Mouse (Mus musculus): ENCODE data around the gene Plxnc1.
A peak's percentile ranks its signal among the peaks of the same experiment; 100 is the strongest.

Gene Plxnc1

GRCm38 (mm10) chr10:94823971-94824760 lies 120.5 kb downstream of the Plxnc1 start:
- no peak for DNase-seq (ENCODE audit: low spot score in 2 of 2)

DNA sequence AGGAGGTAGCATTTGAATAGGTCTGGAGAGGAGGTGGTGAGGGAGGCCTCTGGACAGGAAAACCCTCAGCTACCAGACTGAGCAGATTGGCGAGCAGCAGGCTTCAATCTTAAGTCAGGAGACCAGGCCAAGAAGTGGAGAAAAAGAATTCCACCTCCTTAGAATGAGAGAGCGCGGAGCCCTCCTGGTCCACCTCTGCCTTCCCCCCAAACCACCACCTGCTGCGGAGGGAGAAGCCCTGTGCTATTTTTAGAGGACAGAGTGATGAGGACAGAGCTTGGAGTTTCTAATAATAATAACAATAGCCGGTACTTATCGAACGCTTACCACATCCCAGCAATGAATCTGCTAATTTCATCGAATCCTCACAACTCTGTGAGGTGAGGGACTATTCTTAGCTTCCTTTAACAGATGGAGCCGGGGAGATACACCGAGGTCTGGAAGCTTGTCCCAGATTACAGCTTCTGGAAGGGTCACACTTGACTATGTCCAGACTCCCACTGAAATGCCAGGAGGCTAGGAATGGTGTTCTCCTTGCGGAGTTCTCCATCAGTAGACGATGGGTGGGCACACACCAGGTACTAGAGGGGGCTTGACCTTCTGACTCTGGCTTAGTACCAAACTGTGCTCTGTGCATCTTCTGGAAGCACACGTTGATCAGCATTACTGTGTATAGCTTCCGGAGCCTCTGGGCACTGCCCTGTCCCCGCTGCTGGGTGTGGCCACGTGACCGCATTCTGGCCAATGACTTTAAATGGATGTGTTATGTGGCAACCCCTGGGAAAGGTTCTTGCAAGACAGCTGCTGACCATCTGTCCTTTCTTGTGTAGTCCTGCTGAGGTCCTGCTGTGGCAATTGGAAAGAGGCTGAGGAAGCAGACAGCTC lies 125.6 kb downstream of the Plxnc1 start:
- no peak for DNase-seq (ENCODE audit: low spot score in 2 of 2)

- no peak for DNase-seq (ENCODE audit: low spot score in 2 of 2)
Observed at GRCm38 (mm10) chr10:94818127-94818526, 126.5 kb downstream of the Plxnc1 start.

DNA sequence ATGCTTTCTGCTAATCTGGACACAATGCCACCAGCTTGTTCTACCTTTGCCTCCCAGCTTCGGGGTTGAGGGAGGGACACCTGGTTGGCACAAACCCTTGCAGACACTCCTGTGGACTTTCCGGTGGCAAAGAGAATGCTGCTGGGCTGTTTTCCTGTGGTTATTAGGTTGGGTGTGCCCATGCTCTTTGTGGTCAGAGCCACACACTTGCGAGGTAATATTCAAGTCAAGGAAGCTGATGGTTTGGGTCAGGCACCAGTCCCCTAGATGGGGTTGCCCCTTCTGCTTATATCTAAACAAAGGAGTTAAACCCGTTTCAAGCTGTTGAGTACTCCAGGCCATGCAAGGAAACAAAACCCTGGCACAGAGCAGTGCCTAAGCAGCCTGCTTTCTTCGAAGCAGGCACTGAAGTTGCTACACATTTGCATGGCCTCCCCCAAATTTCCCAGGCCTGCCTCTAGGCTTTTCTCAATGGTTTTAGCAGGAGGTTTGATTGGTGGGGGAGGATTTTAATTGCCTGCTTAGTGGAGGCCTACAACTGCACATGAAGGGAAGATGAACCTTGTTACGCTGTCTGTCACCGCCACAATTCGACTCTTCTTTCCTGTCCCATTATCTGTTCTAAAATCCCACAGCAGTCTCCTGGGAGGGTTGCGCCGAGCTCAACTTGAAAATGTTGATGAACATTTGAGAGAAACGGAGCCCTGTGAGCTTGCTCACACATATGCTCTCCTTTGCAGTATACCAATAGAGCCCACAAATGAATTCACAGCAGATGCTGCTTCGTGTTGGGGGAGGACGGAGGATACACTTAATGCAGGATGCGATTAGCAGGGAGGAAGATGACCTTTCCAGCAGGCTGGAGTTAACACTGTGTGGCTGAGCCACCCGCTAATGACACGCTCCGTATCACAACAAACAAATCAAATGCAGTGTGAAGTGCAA lies 132.5 kb downstream of the Plxnc1 start:
- DNase-seq (ENCODE audit: low spot score in 2 of 2) = no peak

GRCm38 (mm10) chr10:94809946-94810472 lies 134.6 kb downstream of the Plxnc1 start:
- DNase-seq (ENCODE audit: low spot score in 2 of 2) = no peak

DNA sequence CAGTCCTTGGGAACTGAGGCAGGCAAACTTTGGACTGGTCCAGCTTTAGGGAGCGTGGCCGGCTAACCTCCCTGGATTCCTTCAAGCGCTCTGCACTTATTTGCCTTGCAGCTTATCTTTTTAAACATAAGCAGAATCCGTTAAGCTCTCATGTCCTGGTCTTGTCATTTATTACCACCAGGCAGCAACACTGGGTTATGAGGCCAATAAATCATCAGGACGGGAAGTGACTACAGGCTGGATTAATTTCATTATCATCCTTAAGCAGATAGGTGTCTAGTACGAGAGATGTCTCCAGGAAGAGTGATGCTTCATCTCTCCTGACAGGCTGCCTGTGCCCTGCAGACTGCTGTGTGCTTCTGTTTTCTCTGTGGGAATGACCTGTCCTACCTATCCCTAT lies 136.4 kb downstream of the Plxnc1 start:
- no peak for DNase-seq (ENCODE audit: low spot score in 2 of 2)

DNA sequence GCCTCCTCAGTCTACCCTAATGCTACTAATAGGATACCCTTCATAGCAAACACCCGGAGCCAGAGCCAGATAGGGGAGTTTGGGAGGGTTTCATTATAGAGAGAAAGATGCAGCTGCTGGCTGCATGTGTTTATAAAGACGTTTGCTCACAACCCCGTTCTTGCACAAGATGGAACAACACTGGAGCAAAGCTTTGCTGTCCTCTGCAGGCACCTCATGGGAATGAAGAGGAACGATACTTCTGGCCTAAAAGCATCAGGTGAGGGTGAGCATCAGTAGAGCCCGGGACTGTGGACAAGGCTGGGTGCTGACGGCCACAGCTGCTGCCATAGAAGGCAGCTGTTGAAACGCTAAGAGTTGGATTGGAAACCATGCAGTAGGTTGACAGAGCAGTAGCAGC lies 137.3 kb downstream of the Plxnc1 start:
- no peak for DNase-seq (ENCODE audit: low spot score in 2 of 2)

DNA sequence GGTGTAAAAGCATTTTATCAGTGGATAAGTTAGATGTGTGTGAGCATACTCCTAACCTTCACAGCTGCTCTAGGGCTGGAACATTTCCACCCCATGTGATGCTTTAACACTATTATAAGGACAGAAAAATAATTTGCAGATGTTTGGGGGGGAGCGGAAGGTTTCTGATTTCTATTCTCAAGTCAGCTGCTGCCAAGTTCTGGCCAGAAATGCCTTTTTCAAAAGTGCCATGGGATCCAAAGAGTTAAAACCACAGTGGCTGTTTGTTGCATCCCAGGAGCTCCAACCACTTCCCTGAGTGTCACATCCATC lies 139.8 kb downstream of the Plxnc1 start:
- no peak for DNase-seq (ENCODE audit: low spot score in 2 of 2)

DNA sequence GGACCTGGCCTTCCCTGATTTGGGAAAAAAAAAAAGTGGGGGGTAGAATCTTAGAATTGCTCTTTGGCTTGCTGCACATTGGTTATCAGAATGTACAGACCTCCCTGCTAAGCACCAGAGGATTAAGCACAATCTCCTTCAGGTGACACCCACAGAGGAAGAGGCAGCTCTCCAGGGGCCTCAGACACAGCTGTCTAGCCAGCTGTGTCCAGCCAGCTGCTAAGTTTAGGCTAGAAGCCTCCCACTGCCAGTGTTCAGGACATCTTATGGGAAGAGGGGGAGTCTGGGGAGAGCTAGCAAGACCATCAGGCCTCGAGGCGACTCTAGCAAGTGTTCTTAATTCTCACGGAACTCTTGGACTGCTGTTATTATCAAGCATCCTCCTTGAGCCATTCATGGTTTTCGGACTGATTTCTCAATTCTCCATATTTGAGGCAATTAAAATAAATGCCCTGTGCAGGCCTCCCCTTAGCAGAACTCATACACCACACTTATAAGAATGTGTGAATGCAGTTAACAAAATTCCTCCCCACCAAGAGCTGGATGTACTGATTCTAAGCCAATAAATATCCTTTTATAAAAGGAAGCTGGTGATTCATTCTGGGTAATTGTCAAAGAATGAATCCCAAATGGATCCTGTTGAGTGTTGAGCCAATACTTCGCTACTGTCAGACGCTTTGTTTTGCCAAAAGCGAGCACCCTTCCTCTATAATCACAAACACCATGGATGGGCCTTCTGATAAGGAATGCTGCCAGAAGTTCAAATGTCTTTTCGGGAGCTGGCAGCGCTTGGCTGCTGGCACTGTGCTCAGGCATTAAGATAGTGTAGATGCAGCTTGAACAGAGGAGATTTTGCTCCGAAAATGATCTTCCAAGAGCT lies 140.4 kb downstream of the Plxnc1 start:
- DNase-seq (ENCODE audit: low spot score in 2 of 2) = no peak

DNA sequence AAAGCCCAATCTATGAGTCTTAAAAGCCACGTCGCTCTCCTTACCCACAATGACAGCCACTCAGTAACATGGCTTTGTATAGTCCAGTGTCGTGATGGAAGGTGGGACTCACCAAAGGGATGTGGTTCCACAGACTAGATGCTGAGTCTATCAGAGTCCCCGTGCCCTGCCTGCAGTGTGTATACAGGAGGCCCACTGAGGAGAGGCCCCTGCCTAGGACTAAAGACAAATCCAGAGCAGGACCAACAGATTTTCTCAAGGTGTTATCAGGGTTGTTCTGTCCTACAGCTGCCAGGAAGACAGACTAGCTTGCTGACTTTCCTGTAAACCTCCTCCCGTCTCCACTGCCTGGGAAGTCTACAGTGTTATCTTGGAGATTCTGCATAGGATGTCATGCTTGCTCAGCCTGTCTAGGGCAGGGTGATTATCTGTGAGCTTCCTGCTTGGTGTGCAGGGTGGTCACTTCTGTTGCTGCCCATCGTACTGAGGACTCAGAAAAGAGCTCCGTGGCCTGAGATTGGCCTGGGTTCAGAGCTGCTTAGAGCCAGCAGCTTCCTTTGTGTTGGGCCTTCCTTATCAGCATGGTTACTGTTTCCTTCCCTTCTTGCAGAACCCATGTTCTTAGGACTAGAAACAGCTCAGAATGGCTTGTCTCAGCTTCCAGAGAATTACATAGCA lies 143.8 kb downstream of the Plxnc1 start:
- DNase-seq (ENCODE audit: low spot score in 2 of 2) = no peak

DNA sequence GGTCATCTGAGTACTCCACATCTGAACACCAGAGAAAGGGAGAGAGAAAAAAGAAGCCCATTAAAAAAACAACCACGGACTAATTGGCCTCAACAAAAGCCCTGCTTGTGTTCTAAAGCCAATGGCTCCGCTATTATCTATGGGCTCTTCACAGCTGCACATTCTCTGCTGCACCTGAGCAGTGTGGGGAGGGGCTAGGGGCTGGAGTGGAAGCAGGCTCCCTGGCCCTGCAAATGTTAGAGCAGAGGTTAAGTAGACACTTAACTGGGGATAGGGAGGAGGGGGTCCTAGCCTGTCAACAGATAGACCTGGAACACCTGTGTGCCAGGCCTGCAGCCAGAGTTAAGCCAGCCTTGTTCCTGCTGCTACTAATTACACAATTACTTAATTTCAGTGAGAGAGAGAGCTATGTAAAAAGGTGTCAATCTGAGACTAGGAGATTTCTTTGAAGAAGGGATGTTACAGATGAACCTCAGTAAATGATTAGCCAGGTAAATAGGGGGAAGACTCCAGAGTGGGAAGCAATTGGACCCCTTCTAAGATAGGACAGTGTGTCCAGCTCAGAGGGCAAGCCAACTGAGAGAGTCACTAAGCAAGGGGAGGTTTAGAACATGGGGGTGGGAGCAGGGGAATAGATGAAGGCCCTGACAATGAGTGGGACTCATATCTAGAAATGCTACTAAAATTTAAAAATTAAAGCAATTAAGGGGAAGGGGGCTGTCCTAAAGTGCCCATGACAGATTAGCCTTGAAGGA lies 145.0 kb downstream of the Plxnc1 start:
- no peak for DNase-seq (ENCODE audit: low spot score in 2 of 2)

GRCm38 (mm10) chr10:94798128-94798527 lies 146.5 kb downstream of the Plxnc1 start:
- no peak for DNase-seq (ENCODE audit: low spot score in 2 of 2)

DNA sequence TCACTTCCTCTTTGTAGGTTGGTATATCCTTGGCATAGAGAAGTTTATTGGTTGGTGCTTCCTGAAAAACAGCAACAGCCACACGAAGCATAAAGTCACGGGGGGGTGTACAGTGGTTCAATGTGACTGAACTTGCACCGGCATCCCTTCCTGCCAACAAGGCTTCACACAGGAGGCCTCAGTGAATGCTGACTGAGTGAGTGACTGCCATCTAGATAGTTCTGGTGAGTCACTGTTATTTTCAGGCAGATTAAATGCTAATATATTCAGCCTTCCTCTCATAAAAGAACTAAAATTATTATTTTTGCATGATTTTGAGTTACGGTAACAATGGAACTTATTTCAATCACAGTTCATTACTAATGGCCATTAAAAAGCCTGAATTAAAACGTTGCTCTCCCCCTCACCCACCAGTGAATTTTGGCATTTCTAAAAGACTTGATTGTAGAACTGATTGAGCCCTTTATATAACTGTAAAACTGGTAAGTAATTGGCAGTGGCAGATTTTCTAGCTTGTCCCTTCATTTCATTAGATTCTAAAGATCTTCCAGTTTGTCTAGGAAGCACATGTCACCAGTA lies 149.9 kb downstream of the Plxnc1 start:
- peak; percentile 5 to 37 for DNase-seq (ENCODE audit: low spot score in 2 of 2)

- peak in 1 of 2 experiments; percentile 37 for DNase-seq (ENCODE audit: low spot score in 2 of 2)
Observed at GRCm38 (mm10) chr10:94793914-94794313, 150.7 kb downstream of the Plxnc1 start.

- DNase-seq (ENCODE audit: low spot score in 2 of 2) = peak in 1 of 2 experiments; percentile 47
Observed at GRCm38 (mm10) chr10:94789205-94789604, 155.4 kb downstream of the Plxnc1 start.

GRCm38 (mm10) chr10:94780618-94781262 lies 163.9 kb downstream of the Plxnc1 start:
- no peak for DNase-seq (ENCODE audit: low spot score in 2 of 2)

DNA sequence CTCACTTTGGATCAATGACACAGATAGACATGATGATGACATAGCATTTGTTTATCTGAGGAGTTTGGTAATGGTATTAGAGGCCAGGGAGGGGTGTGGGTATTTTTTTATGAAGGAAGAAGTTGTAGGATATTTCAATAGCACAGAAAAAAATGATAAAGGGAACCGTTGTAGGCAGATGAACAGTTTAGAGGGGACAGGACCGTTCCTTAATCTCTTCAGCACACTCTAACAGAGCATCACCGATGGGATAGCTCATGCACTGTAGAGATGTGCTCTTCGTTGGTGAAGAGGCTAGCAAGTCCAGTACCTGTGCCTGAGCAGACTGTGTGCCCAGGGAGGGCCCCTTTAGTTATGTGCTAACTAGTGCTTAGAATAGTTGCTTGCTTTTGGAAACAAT lies 165.3 kb downstream of the Plxnc1 start:
- DNase-seq (ENCODE audit: low spot score in 2 of 2) = no peak

DNA sequence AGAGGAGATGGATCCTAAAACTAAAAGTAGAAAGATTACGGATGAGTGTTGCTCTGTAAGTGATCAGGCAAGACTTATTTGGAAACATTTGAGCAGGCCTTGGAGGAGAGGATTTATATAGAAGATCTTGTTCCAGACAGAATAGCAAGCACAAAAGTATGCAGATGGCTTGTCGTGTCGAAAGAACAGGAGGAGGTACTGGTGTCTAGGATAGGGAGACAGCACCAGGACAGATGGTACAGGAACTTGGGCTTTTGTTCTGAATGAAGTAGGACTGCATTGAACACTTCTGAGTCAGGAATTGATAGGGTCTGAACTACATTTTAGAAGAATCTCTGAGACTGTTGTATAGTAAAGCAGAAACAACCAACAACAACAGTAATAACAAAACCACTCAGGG lies 167.1 kb downstream of the Plxnc1 start:
- no peak for DNase-seq (ENCODE audit: low spot score in 2 of 2)
